Mouse (Mus musculus): Measurements from ENCODE around the gene Adprhl1.

The Adprhl1 gene

GRCm38 (mm10) chr8:13229802-13230201 is 24.2 kb downstream of the Adprhl1 start:
- no peak for DNase-seq (ENCODE audit: extremely low read depth, low read depth)

GRCm38 (mm10) chr8:13228923-13229610 is 24.9 kb downstream of the Adprhl1 start:
- no peak for DNase-seq (ENCODE audit: extremely low read depth, low read depth)

GRCm38 (mm10) chr8:13227184-13227583 is 26.8 kb downstream of the Adprhl1 start:
- no peak for DNase-seq (ENCODE audit: extremely low read depth, low read depth)

- DNase-seq (ENCODE audit: extremely low read depth, low read depth): no peak
These were observed 27.7 kb downstream of the Adprhl1 start for GRCm38 (mm10) chr8:13226288-13226687.

- no peak for DNase-seq (ENCODE audit: extremely low read depth, low read depth)
These were observed 29.5 kb downstream of the Adprhl1 start for GRCm38 (mm10) chr8:13224426-13224825.

GRCm38 (mm10) chr8:13218441-13218840 is 35.5 kb downstream of the Adprhl1 start:
- DNase-seq (ENCODE audit: extremely low read depth, low read depth): no peak

- DNase-seq (ENCODE audit: extremely low read depth, low read depth): no peak
These were observed 36.0 kb downstream of the Adprhl1 start for GRCm38 (mm10) chr8:13217986-13218385.

- no peak for DNase-seq (ENCODE audit: extremely low read depth, low read depth)
These were observed 36.9 kb downstream of the Adprhl1 start for GRCm38 (mm10) chr8:13217093-13217492.

GRCm38 (mm10) chr8:13216386-13216785 is 37.6 kb downstream of the Adprhl1 start:
- no peak for DNase-seq (ENCODE audit: extremely low read depth, low read depth)

GRCm38 (mm10) chr8:13213479-13214268 is 40.3 kb downstream of the Adprhl1 start:
- no peak for DNase-seq (ENCODE audit: extremely low read depth, low read depth)

GRCm38 (mm10) chr8:13209770-13210169 is 44.2 kb downstream of the Adprhl1 start:
- DNase-seq (ENCODE audit: extremely low read depth, low read depth): no peak

GRCm38 (mm10) chr8:13208627-13209355 is 45.2 kb downstream of the Adprhl1 start:
- DNase-seq (ENCODE audit: extremely low read depth, low read depth): peak; percentile 76

GRCm38 (mm10) chr8:13206290-13206689 is 47.7 kb downstream of the Adprhl1 start:
- no peak for DNase-seq (ENCODE audit: extremely low read depth, low read depth)

GRCm38 (mm10) chr8:13205311-13205710 is 48.7 kb downstream of the Adprhl1 start:
- no peak for DNase-seq (ENCODE audit: extremely low read depth, low read depth)

- DNase-seq (ENCODE audit: extremely low read depth, low read depth): no peak
These were observed 49.4 kb downstream of the Adprhl1 start for GRCm38 (mm10) chr8:13204371-13205140.

- no peak for DNase-seq (ENCODE audit: extremely low read depth, low read depth)
These were observed 50.5 kb downstream of the Adprhl1 start for GRCm38 (mm10) chr8:13203472-13203871.

- peak; percentile 87 for DNase-seq (ENCODE audit: extremely low read depth, low read depth)
These were observed 51.2 kb downstream of the Adprhl1 start for GRCm38 (mm10) chr8:13202806-13203205.

- no peak for DNase-seq (ENCODE audit: extremely low read depth, low read depth)
These were observed 51.9 kb downstream of the Adprhl1 start for GRCm38 (mm10) chr8:13202041-13202440.

- no peak for DNase-seq (ENCODE audit: extremely low read depth, low read depth)
These were observed 53.0 kb downstream of the Adprhl1 start for GRCm38 (mm10) chr8:13201013-13201334.

- DNase-seq (ENCODE audit: extremely low read depth, low read depth): no peak
These were observed 53.5 kb downstream of the Adprhl1 start, which contains the start of gene Grtp1 for GRCm38 (mm10) chr8:13200301-13201012. Gene Grtp1, minus strand, starts transcription at chr8:13200620.

Measured in MEL-GATA-1-ER (cell line).